Mouse (Mus musculus): ENCODE measurements around the gene Sart3.
A peak's percentile ranks its signal among the peaks of the same experiment; 100 is the strongest.

Gene Sart3

DNA sequence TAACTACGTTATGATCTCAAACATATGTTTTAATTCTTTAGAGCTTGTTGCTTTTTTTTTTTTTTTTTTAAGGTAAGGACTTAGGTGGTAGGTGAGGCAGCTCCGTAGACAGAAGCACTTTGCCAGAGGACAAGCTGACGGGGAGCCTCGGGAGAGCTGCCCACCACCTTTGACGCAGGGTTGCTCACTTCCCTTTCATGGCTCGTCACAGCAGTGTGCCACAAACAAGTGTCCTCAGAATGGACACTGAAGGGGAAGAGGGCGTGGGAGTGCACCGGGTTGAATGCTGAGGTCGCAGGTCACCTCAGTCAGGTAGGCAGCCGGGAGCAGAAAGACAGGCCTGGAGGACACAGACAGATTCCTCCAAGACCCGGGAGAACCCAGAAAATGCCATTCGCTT is 46.9 kb downstream of the Sart3 start:
- no peak for DNase-seq (ENCODE audit: low spot score)

DNA sequence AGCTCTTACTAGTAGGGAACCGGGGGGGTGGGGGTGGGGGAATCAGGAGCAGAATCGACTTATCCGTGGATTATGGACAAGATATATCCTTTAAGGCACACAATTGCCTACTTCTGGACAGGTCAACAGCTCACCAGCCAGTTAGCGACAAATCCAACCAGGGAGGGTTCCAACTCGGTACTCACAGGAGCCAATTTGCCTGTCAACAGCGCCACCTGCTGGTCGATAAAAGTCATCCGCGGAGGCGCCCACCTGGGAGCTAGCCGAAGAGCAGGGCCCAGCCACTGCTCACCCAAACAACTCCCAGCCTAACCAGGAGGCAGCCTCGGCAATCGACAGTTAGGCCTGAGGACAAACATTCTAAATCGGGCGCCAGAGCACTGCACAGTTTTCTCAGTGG is 47.9 kb downstream of the Sart3 start, which contains the start of gene 1700069L16Rik:
TSS of gene 1700069L16Rik (minus strand) at position 327 of the 400 bp plus-strand sequence.
- peak; percentile 86 for DNase-seq (ENCODE audit: low spot score)

DNA sequence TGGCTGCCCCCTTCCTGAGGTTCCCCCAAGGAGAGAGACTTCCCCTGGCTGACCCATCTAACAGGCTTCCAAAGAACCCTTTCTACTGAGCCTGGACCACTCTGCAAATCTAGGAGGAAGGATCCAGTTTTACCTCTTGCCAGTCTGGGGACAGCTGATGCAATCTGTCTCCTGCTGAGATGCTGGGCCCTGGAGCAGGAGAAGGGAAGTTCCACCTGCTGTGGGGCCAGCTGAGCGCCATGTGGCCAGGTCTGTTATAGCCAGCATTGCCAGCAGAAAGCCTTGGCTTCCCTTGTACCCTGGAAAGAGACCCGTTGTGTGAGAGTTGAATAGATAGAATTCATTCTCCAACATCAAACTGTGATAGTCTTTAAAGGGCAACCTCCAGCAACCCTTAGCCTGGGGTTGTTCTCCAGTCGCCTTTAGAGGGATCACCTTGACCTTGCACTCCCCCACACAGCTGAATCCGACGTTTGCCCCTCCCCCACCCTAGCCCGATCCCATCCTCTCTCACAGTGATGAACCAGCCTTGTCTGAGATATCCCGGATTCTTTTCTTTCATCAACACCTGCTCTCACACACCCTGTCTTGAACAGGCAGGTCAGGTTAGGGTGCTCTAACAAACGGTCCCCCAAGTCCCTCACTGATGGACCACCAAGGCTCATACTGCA is 48.6 kb downstream of the Sart3 start:
- DNase-seq (ENCODE audit: low spot score), result no peak

DNA sequence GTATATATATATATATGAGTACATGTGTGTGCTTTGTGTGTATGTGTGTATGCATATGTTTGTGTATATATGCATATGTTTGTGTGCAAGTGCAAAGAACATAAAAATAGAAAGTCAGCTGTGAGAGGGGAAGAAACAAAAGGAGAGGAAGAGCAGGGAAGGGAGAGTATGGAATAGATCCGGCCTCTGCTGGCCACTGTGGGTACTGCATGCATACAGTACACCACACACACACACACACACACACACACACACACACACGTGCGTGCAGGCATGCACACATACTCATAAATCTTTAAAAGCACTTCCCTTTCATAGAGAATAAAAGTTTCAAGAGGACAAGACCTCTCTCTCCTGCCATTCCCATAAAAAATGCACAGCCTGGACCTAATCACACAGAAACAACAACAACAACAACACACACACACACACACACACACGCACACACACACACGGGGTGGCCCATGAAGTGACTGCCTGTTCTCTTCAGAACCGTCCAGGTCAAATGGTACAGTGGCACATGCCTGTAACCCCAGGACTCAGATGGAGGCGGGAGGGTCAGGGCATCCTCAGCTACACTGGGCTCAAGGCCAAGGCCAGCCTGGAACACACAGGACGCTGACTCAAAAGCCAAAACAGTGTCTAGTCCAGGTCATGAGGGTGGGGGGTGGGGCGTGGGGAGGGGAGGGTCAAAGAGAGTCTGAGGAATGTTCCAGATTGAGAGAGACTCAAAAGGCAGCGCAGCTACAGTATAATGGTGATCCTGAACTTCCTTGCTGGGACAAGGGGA is 49.9 kb downstream of the Sart3 start:
- no peak for DNase-seq (ENCODE audit: low spot score)

DNA sequence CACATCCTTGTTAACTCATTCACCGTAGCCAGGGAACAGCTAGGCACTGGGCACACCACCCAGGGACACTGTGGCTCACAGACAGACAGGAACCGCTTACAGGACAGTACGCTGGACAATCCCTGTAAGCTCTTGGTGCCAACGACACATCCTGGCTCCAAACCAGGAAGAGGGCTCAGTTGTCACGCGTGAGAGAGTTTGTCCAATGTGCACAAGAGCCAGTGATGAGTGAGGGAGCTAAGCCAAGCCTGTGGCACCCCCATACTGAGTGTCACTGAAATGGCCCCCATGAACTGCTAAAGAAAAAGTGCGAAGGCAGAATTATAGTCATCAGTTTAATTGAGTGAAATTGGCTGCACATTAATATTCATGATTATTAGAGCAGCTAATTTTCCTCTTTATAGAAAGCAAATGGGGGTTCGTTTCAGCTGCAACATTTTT is 53.1 kb downstream of the Sart3 start:
- no peak for DNase-seq (ENCODE audit: low spot score)

DNA sequence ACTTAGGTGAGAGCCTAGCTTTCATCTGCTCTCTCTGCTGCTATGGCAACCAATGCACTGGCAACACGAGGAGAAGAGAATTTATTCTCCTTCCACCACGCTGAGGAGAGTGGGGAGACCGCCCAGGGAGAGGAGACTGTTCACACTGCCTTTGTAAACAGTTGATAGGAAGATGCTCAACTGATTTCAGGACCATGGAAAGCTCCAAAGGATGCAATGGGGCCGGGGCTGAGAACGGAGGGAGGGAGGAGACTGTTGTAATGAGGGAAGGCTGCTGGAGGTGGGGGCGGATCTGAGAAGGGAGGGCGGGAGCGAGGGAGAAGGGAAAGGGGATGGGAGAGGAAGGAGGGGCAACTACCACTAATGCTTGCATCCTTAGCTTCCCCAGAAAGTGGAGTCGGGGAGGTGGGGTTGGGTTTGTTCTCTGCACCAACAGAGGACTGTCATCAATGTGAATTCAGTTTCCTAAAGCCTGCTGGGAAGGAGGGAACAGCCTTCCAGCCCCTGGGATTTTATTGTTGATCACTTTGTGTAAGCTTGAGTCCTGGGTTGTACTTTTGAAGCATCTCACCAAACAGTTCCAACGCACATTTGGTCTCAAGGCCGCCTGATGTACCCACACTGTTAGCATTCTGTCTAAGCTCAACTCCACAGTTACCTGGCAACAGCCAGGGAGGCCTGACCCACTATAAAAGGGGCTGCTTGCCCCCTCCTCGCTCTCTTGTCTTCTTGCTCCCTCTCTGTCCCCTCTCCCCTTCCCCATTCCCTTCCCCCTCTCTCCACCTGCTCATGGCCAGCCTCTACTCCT is 55.5 kb downstream of the Sart3 start:
- DNase-seq (ENCODE audit: low spot score), result peak; percentile 71

DNA sequence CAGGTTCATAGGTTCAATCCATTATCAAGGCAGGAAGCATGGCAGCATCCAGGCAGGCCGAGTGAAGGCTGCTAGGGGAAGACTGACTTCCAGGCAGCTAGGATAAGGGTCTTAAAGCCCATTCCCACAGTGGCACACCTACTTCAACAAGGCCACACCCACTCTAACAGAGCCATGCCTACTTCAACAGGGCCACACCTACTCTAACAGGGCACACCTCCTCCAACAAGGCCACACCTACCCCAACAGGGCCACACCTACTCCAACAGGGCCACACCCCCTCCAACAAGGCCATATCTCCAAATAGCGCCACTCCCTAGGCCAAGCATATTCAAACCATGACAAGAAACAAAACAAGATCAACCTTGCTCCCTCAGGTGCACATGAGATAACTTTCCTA is 59.4 kb downstream of the Sart3 start:
- no peak for DNase-seq (ENCODE audit: low spot score)

DNA sequence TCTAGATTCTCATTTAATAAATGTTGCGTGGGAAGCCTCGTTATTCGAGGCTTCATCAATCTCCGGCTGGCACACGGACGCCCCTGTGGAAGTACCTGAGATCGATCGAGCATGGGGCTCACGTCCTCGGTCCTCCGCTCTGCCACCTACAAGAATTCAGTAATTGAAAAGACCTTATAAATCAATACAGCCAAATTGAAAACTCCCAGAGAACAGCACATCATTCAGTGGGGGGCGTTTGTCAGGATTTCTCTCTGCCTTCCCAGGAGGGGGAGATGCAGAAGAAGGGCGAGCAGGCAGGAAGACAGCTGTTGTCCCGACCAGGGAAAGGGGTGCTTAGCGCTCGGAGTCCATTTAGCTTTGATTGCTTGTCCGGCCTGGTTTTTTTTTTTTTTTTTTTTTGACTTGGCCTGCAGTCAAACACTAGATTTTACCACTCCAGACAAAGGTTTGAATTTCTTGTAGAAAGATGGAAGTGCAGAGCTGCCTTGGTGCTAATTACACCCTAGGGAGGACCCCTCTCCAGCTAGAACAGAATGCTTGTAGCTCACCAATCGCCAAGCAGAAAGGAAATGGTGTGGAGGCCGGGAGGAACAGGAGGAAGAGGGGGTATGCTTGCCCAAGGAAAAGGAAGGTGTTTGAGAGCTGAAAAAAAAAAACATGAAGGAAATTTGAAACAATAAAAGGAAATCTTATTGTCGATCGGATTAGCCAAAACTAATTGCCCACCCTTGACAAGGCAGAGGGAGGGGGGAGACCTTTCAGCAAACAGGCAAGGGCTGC is 68.3 kb downstream of the Sart3 start:
- DNase-seq (ENCODE audit: low spot score), result no peak

DNA sequence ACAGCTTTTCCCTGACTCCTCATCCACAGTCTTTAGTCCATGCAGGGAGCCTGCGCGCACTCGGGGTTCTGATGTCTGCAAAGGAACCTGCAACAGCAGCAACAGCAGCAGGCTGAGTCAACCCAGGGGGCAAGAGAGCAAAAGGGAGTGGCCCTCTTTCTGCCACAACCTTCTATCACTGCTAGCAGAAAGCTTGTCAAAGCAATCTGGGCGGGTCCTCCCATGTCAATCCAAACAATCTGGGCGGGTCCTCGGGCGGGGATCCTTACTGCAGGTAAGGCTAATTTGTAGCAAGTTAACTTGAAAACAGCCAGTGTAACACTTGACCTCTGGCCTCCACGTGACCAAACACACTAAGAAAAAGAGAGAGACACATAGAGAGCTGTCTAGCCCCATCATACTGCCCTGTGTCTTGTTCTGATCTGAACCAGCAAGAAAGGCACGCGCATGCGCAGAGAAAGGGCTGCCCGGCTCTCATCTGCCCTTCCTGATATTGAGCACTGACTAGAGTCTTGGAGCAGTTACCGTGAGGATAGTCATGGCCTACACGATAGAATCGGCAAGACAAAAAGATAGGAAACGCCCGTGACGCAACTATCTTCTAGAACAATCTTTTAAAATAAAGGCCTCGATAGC is 71.8 kb downstream of the Sart3 start:
- no peak for DNase-seq (ENCODE audit: low spot score)

DNA sequence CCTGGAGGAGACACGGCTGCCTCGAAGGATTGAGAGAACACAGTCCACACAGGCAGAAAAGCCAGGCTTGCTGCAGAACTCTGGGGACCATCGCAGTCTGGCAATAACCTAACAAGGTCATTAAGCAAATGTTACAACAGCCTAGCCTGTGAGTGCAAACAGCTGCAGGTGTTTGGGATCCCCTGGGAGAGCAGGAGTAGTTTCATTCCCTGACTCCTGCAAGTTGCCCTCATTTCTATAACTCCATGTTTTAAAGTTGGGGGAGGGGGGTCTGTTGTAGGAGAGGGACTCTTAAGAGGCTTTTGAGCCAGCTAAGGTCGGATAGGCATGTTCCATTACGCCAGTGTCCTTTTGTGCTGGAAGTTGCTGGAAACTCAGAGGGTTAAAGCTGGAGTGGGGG is 77.9 kb downstream of the Sart3 start:
- no peak for DNase-seq (ENCODE audit: low spot score)

DNA sequence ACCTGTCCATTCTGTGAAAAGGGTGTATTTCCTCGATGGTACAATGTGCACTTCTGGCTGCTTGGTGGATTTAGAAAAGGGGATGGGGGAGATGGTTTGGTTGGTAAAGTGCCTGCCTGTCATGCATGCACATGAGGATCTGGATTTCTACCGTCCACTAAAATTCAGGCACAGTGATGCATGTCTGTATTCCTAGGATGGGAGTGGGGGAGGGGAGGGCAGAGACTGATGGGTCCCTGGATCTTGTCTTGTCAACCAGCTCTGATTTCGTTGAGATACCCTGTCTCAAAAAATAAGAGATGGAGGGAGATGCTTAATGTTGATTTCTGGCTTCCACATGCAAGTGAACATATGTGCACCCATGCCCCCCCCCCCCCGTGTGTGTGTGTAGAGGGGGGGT is 78.3 kb downstream of the Sart3 start:
- DNase-seq (ENCODE audit: low spot score), result no peak

DNA sequence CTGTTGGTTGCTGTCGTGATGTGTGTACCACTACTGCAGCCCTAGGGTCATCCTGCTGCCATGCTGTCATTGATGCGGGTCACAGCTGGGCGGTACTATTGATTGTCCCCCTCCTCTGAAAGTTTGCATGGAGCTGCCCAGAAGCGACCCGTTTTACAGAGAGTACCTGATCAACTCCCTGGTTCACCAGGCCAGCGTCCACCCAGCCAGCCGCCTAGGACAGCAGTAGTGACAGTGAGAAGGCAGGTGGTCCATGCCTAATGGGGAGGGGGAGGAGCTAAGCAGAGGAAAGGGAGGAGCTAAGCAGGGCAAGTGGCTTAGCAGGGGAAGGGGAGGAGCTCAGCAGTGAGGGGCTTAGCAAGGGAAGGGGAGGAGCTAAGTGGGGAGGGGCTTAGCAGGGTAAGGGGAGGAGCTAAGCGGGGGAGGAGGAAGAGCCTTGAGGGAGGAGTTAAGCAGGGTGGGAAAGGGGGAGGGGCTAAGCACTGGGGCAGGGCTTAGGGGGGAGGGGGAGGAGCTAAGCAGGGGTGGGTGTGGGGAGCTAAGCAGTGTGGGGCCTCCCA is 79.0 kb downstream of the Sart3 start:
- no peak for DNase-seq (ENCODE audit: low spot score)

Measured in adipocyte (in vitro differentiated cells).